Mouse (Mus musculus) kidney, embryonic 16.5 days (tissue): ENCODE measurements around the gene Trmt44. TPM values are rescaled to one million over a fixed set of nuclear protein-coding genes. Genes with fewer than 3 reads are reported as not detected.

ENCODE experiments used
- ATAC-seq: fragments of 200-750 bp; cut with Nextera tagmentation; 2 replicates; pipeline ENCODE4 v1.8.0; 2017; ENCODE audit warnings: moderate TSS enrichment; ENCODE audit not compliant: low FRiP score, low TSS enrichment
- H3K27ac ChIP-seq: fragments of 300-500 bp; sonication (generic); 2 replicates; pipeline ENCODE4 v1.5.1; 2014; ENCODE audit warnings: low read length
- H3K27me3 ChIP-seq: fragments of 300-500 bp; sonication (generic); 2 replicates; pipeline ENCODE4 v1.6.1; 2014; ENCODE audit warnings: low read length, control low read depth, mixed read lengths; ENCODE audit not compliant: insufficient read depth
- H3K36me3 ChIP-seq: fragments of 300-500 bp; sonication (generic); 2 replicates; pipeline ENCODE4 v1.6.1; 2014; ENCODE audit warnings: low read length, control low read depth, mixed read lengths; ENCODE audit not compliant: insufficient read depth
- H3K4me1 ChIP-seq: fragments of 300-500 bp; sonication (generic); 2 replicates; pipeline ENCODE4 v1.6.1; 2014; ENCODE audit warnings: low read length, control low read depth, mixed read lengths; ENCODE audit not compliant: insufficient read depth
- H3K4me2 ChIP-seq: fragments of 300-500 bp; sonication (generic); replicated peaks from 2 replicates; pipeline ENCODE4 v1.6.1; 2014; ENCODE audit warnings: low read depth, low read length
- H3K4me3 ChIP-seq: fragments of 300-500 bp; sonication (generic); 2 replicates; pipeline ENCODE4 v1.5.1; 2014; ENCODE audit warnings: mild to moderate bottlenecking, low read length
- H3K9ac ChIP-seq: fragments of 300-500 bp; sonication (generic); replicated peaks from 2 replicates; pipeline ENCODE4 v1.6.1; 2014; ENCODE audit warnings: low read length
- H3K9me3 ChIP-seq: fragments of 300-500 bp; sonication (generic); 2 replicates; pipeline ENCODE4 v1.6.1; 2016; ENCODE audit warnings: low read length, control low read depth
- WGBS: fragments of 180-500 bp; shearing (Covaris S2); extraction: QIAGEN DNeasy Blood & Tissue Kit; methylation state at CpG from one replicate; pipeline ENCODE4 v1.1.7; 2014; 5-methylcytosine and 5-hydroxymethylcytosine counted together
- polyA plus RNA-seq: library from polyadenylated mRNA; unstranded; fragments of >200 nt; fragmentation: Nextera tagmentation; extraction: Ambion mirVana; gene quantifications from 2 replicates; pipeline ENCODE4 v1.2.1, GENCODE M21; 2015

The Trmt44 gene
- polyA plus RNA-seq, 1 experiment from 2014 or later: 9.5 TPM

- no peaks in the 10 kb centered on the region for H3K27me3 ChIP-seq
- peaks cover 15% of the 10 kb centered on the region for H3K4me1 ChIP-seq
- H3K9me3 ChIP-seq: no peaks in the 10 kb centered on the region
- no peak overlapping the region for H3K4me2 ChIP-seq
- WGBS: 88% methylated on average over 10 of the region's 10 CpGs
- no peak overlapping the region for H3K9ac ChIP-seq
- no peak overlapping the region for H3K4me3 ChIP-seq
- no peak overlapping the region for H3K27ac ChIP-seq
- H3K36me3 ChIP-seq: peaks cover 11% of the 10 kb centered on the region
- no peak for ATAC-seq
Measured at GRCm38 (mm10) chr5:35576409-35577020, 1.6 kb upstream of the Trmt44 start.

GRCm38 (mm10) chr5:35571546-35571945 is 3.3 kb downstream of the Trmt44 start:
- Histone ChIP-seq H3K36me3 (peaks cover 45% of the 10 kb centered on the region), H3K9ac (no peak overlapping the region), H3K27me3 (no peaks in the 10 kb centered on the region), H3K4me3 (no peak overlapping the region), H3K27ac (no peak overlapping the region), H3K4me1 (peaks cover 15% of the 10 kb centered on the region), H3K4me2 (no peak overlapping the region), H3K9me3 (no peaks in the 10 kb centered on the region)
- no peak for ATAC-seq
- 91% methylated on average over 6 of the region's 6 CpGs for WGBS

GRCm38 (mm10) chr5:35566632-35567031 is 8.2 kb downstream of the Trmt44 start:
- H3K4me1 ChIP-seq: no peaks in the 10 kb centered on the region
- no peak for ATAC-seq

GRCm38 (mm10) chr5:35565217-35565616 is 9.7 kb downstream of the Trmt44 start:
- 89% methylated on average over 9 of the region's 9 CpGs for WGBS
- Histone ChIP-seq H3K36me3 (peaks cover 72% of the 10 kb centered on the region), H3K9ac (no peak overlapping the region), H3K4me3 (no peak overlapping the region), H3K4me2 (no peak overlapping the region), H3K4me1 (no peaks in the 10 kb centered on the region), H3K27me3 (no peaks in the 10 kb centered on the region), H3K27ac (no peak overlapping the region), H3K9me3 (no peaks in the 10 kb centered on the region)
- no peak for ATAC-seq

More at GRCm38 (mm10) chr5:35566632-35567031, 8.2 kb downstream of the Trmt44 start:
- H3K4me3 ChIP-seq: no peak overlapping the region
- H3K4me2 ChIP-seq: no peak overlapping the region
- no peak overlapping the region for H3K9ac ChIP-seq
- H3K27ac ChIP-seq: no peak overlapping the region
- H3K27me3 ChIP-seq: no peaks in the 10 kb centered on the region
- 88% methylated on average over 4 of the region's 4 CpGs for WGBS
- H3K36me3 ChIP-seq: peaks cover 79% of the 10 kb centered on the region
- no peaks in the 10 kb centered on the region for H3K9me3 ChIP-seq

GRCm38 (mm10) chr5:35563449-35563848 is 11.4 kb downstream of the Trmt44 start:
- ATAC-seq: peak; percentile 42; the same call in 1 of the 2 replicates
- peaks cover 59% of the 10 kb centered on the region for H3K36me3 ChIP-seq
- 0% methylated on average over 1 of the region's 1 CpGs for WGBS

GRCm38 (mm10) chr5:35562616-35563015 is 12.3 kb downstream of the Trmt44 start:
- ATAC-seq: no peak
- no peak overlapping the region for H3K27ac ChIP-seq
- H3K27me3 ChIP-seq: no peaks in the 10 kb centered on the region
- peaks cover 57% of the 10 kb centered on the region for H3K36me3 ChIP-seq
- H3K9ac ChIP-seq: no peak overlapping the region
- H3K4me2 ChIP-seq: no peak overlapping the region
- no peaks in the 10 kb centered on the region for H3K4me1 ChIP-seq
- H3K4me3 ChIP-seq: no peak overlapping the region
- WGBS: 93% methylated on average over 2 of the region's 2 CpGs
- H3K9me3 ChIP-seq: no peaks in the 10 kb centered on the region

More at GRCm38 (mm10) chr5:35563449-35563848, 11.4 kb downstream of the Trmt44 start:
- Histone ChIP-seq H3K9ac (no peak overlapping the region), H3K4me3 (no peak overlapping the region), H3K4me2 (no peak overlapping the region), H3K27me3 (no peaks in the 10 kb centered on the region), H3K9me3 (no peaks in the 10 kb centered on the region), H3K27ac (no peak overlapping the region), H3K4me1 (no peaks in the 10 kb centered on the region)

GRCm38 (mm10) chr5:35559447-35559846 is 15.4 kb downstream of the Trmt44 start:
- H3K9ac ChIP-seq: no peak overlapping the region
- H3K27ac ChIP-seq: 0 out of 2 replicates have a peak overlapping the region, but pooled peaks have one; percentile 8
- H3K4me1 ChIP-seq: no peaks in the 10 kb centered on the region
- H3K36me3 ChIP-seq: peaks cover 52% of the 10 kb centered on the region
- no peak for ATAC-seq
- WGBS: 77% methylated on average over 8 of the region's 8 CpGs
- H3K9me3 ChIP-seq: no peaks in the 10 kb centered on the region
- H3K4me3 ChIP-seq: no peak overlapping the region
- H3K27me3 ChIP-seq: no peaks in the 10 kb centered on the region
- H3K4me2 ChIP-seq: no peak overlapping the region

- 0 out of 2 replicates have a peak, but pooled peaks have one; percentile 42 for ATAC-seq
- Histone ChIP-seq H3K4me3 (no peak overlapping the region), H3K27ac (no peak overlapping the region), H3K36me3 (peaks cover 41% of the 10 kb centered on the region), H3K9ac (no peak overlapping the region), H3K4me2 (no peak overlapping the region), H3K27me3 (no peaks in the 10 kb centered on the region), H3K4me1 (no peaks in the 10 kb centered on the region), H3K9me3 (no peaks in the 10 kb centered on the region)
- WGBS: 73% methylated on average over 13 of the region's 13 CpGs
Measured at GRCm38 (mm10) chr5:35557946-35558621, 16.8 kb downstream of the Trmt44 start.

GRCm38 (mm10) chr5:35556393-35556792 is 18.5 kb downstream of the Trmt44 start:
- Histone ChIP-seq H3K9me3 (no peaks in the 10 kb centered on the region), H3K4me1 (no peaks in the 10 kb centered on the region), H3K4me2 (no peak overlapping the region), H3K36me3 (peaks cover 24% of the 10 kb centered on the region), H3K9ac (no peak overlapping the region), H3K27ac (no peak overlapping the region), H3K4me3 (no peak overlapping the region), H3K27me3 (no peaks in the 10 kb centered on the region)
- WGBS: 87% methylated on average over 7 of the region's 7 CpGs
- no peak for ATAC-seq
